Mouse (Mus musculus) intestine, postnatal 0 days (tissue): Measurements from ENCODE around the gene Bmf. TPM values are rescaled to one million over a fixed set of nuclear protein-coding genes. Genes with fewer than 3 reads are reported as not detected.

Experiments used
- ATAC-seq: fragments of 200-750 bp; cut with Nextera tagmentation; 2 replicates; pipeline ENCODE4 v1.8.0; 2017; ENCODE audit warnings: mild to moderate bottlenecking, moderate TSS enrichment, moderate library complexity
- H3K27ac ChIP-seq: fragments of 300-500 bp; sonication (generic); 2 replicates; pipeline ENCODE4 v1.5.1; 2014; ENCODE audit warnings: mild to moderate bottlenecking, low read depth, low read length, moderate library complexity
- H3K27me3 ChIP-seq: fragments of 300-500 bp; sonication (generic); replicated peaks from 2 replicates; pipeline ENCODE4 v1.6.1; 2014; ENCODE audit warnings: low read length, mixed read lengths; ENCODE audit not compliant: control insufficient read depth, insufficient read depth
- H3K36me3 ChIP-seq: fragments of 300-500 bp; sonication (generic); 2 replicates; pipeline ENCODE4 v1.6.1; 2014; ENCODE audit warnings: mild to moderate bottlenecking, moderate library complexity; ENCODE audit not compliant: control insufficient read depth, insufficient read depth
- H3K4me1 ChIP-seq: fragments of 300-500 bp; sonication (generic); replicated peaks from 2 replicates; pipeline ENCODE4 v1.6.1; 2014; ENCODE audit warnings: antibody characterized with exemption, low read length, mixed read lengths; ENCODE audit not compliant: control insufficient read depth, insufficient read depth
- H3K4me2 ChIP-seq: fragments of 300-500 bp; sonication (generic); replicated peaks from 2 replicates; pipeline ENCODE4 v1.6.1; 2014; ENCODE audit warnings: low read depth, mild to moderate bottlenecking, moderate library complexity
- H3K4me3 ChIP-seq: fragments of 300-500 bp; sonication (generic); 2 replicates; pipeline ENCODE4 v1.5.1; 2014; ENCODE audit warnings: low read depth, low read length
- H3K9ac ChIP-seq: fragments of 300-500 bp; sonication (generic); 2 replicates; pipeline ENCODE4 v1.6.1; 2014; ENCODE audit warnings: mild to moderate bottlenecking, low read depth, low read length
- H3K9me3 ChIP-seq: fragments of 300-500 bp; sonication (generic); 2 replicates; pipeline ENCODE4 v1.6.1; 2016; ENCODE audit warnings: mixed run types; ENCODE audit not compliant: control insufficient read depth
- CTCF ChIP-seq: sonication (generic); IDR thresholded peaks from 2 replicates; pipeline ENCODE4 v1.5.1; 2016; ENCODE audit warnings: low read depth, mild to moderate bottlenecking, control low read depth, antibody characterized with exemption, moderate library complexity
- WGBS: fragments of 180-500 bp; shearing (Covaris S2); extraction: QIAGEN DNeasy Blood & Tissue Kit; methylation state at CpG from one replicate; pipeline ENCODE4 v1.1.7; 2014; 5-methylcytosine and 5-hydroxymethylcytosine counted together
- polyA plus RNA-seq: library from polyadenylated mRNA; unstranded; fragments of >200 nt; fragmentation: Nextera tagmentation; extraction: Ambion mirVana; gene quantifications from 2 replicates; pipeline ENCODE4 v1.2.1, GENCODE M21; 2015

Bmf gene
- polyA plus RNA-seq, 1 experiment from 2014 or later = 1.4 TPM

GRCm38 (mm10) chr2:118545242-118546103, 4.0 kb downstream of the Bmf start:
- Histone ChIP-seq H3K27ac (peak overlapping the region; percentile 71), H3K4me3 (no peak overlapping the region), H3K27me3 (no peaks in the 10 kb centered on the region), H3K9ac (no peak overlapping the region), H3K9me3 (no peaks in the 10 kb centered on the region), H3K36me3 (no peaks in the 10 kb centered on the region), H3K4me2 (peak overlapping the region; percentile 89), H3K4me1 (peaks cover 40% of the 10 kb centered on the region)
- 13% methylated on average over 23 of the region's 23 CpGs for WGBS
- ATAC-seq = 0 out of 2 replicates have a peak, but pooled peaks have one; percentile 12
- peak; percentile 90 for TF ChIP-seq CTCF

- Histone ChIP-seq H3K36me3 (no peaks in the 10 kb centered on the region), H3K4me3 (peak overlapping the region; percentile 20), H3K4me2 (peak overlapping the region; percentile 66), H3K27ac (peak overlapping the region; percentile 63), H3K27me3 (no peaks in the 10 kb centered on the region), H3K9me3 (no peaks in the 10 kb centered on the region), H3K9ac (no peak overlapping the region), H3K4me1 (peaks cover 45% of the 10 kb centered on the region)
- TF ChIP-seq CTCF = peak; percentile 28; the same call in 1 of the 2 replicates
- whole genome bisulfite sequencing = 6% methylated on average over 23 of the region's 23 CpGs
- ATAC-seq = peak; percentile 86
Measured at GRCm38 (mm10) chr2:118543893-118544799, 5.3 kb downstream of the Bmf start.

GRCm38 (mm10) chr2:118542971-118543573, 6.4 kb downstream of the Bmf start:
- peaks cover 39% of the 10 kb centered on the region for H3K4me1 ChIP-seq
- peaks cover 5% of the 10 kb centered on the region; the same call in 1 of the 2 replicates for H3K36me3 ChIP-seq
- no peaks in the 10 kb centered on the region for H3K9me3 ChIP-seq
- ATAC-seq = no peak
- peak overlapping the region; percentile 1; the same call in 1 of the 2 replicates for H3K27ac ChIP-seq
- peak overlapping the region; percentile 66 for H3K4me2 ChIP-seq
- no peak overlapping the region for H3K4me3 ChIP-seq
- no peaks in the 10 kb centered on the region for H3K27me3 ChIP-seq
- TF ChIP-seq CTCF = peak; percentile 69
- 83% methylated on average over 1 of the region's 1 CpGs for WGBS
- H3K9ac ChIP-seq = no peak overlapping the region

- ATAC-seq = no peak
- Histone ChIP-seq H3K4me3 (no peak overlapping the region), H3K4me1 (peaks cover 35% of the 10 kb centered on the region), H3K27me3 (no peaks in the 10 kb centered on the region), H3K36me3 (peaks cover 5% of the 10 kb centered on the region; the same call in 1 of the 2 replicates), H3K27ac (0 out of 2 replicates have a peak overlapping the region, but pooled peaks have one; percentile 83), H3K9ac (no peak overlapping the region), H3K4me2 (no peak overlapping the region), H3K9me3 (no peaks in the 10 kb centered on the region)
- no peak for TF ChIP-seq CTCF
- WGBS = 81% methylated on average over 3 of the region's 3 CpGs
Measured at GRCm38 (mm10) chr2:118541716-118542115, 7.8 kb downstream of the Bmf start.

GRCm38 (mm10) chr2:118540691-118541117, 8.8 kb downstream of the Bmf start:
- Histone ChIP-seq H3K4me1 (peaks cover 25% of the 10 kb centered on the region), H3K36me3 (peaks cover 5% of the 10 kb centered on the region; the same call in 1 of the 2 replicates), H3K9ac (no peak overlapping the region), H3K4me2 (no peak overlapping the region), H3K9me3 (no peaks in the 10 kb centered on the region), H3K4me3 (no peak overlapping the region), H3K27me3 (no peaks in the 10 kb centered on the region), H3K27ac (peak overlapping the region; percentile 83)
- peak; percentile 44 for ATAC-seq
- no peak for TF ChIP-seq CTCF
- WGBS = 5% methylated on average over 6 of the region's 6 CpGs
